Mouse (Mus musculus) stomach, postnatal 0 days (tissue): Measurements from ENCODE around the gene Naip5. TPM values are rescaled to one million over a fixed set of nuclear protein-coding genes. Genes with fewer than 3 reads are reported as not detected.
A peak's percentile ranks its signal among the peaks of the same experiment; 100 is the strongest.
"Not testable (repeated sequence)": the region's sequence is repeated elsewhere in the genome, so short reads cannot be mapped to it uniquely, and the experiment has no call there.

Experiments
- ATAC-seq: fragments of 200-750 bp; cut with Nextera tagmentation; 2 replicates; pipeline ENCODE4 v1.8.0; 2017; ENCODE audit not compliant: low FRiP score, low TSS enrichment
- DNase-seq: peaks from one replicate; pipeline ENCODE4 v3.0.0-alpha.2; 2016; ENCODE audit warnings: low spot score
- H3K27ac ChIP-seq: fragments of 300-500 bp; sonication (generic); replicated peaks from 2 replicates; pipeline ENCODE4 v1.5.1; 2014; ENCODE audit warnings: mild to moderate bottlenecking, control low read depth
- H3K27me3 ChIP-seq: fragments of 300-500 bp; sonication (generic); 2 replicates; pipeline ENCODE4 v1.6.1; 2014; ENCODE audit warnings: low read length; ENCODE audit not compliant: control insufficient read depth, insufficient read depth
- H3K36me3 ChIP-seq: fragments of 300-500 bp; sonication (generic); 2 replicates; pipeline ENCODE4 v1.6.1; 2014; ENCODE audit warnings: low read length, mixed read lengths; ENCODE audit not compliant: control insufficient read depth, insufficient read depth
- H3K4me1 ChIP-seq: fragments of 300-500 bp; sonication (generic); replicated peaks from 2 replicates; pipeline ENCODE4 v1.6.1; 2014; ENCODE audit warnings: antibody characterized with exemption; ENCODE audit not compliant: control insufficient read depth, insufficient read depth
- H3K4me2 ChIP-seq: fragments of 300-500 bp; sonication (generic); replicated peaks from 2 replicates; pipeline ENCODE4 v1.6.1; 2014; ENCODE audit warnings: low read depth, mild to moderate bottlenecking, control low read depth, moderate library complexity
- H3K4me3 ChIP-seq: fragments of 300-500 bp; sonication (generic); 2 replicates; pipeline ENCODE4 v1.5.1; 2014; ENCODE audit warnings: low read depth, low read length, control low read depth
- H3K9ac ChIP-seq: fragments of 300-500 bp; sonication (generic); 2 replicates; pipeline ENCODE4 v1.6.1; 2014; ENCODE audit warnings: mild to moderate bottlenecking, low read length, control low read depth, mixed read lengths
- H3K9me3 ChIP-seq: fragments of 300-500 bp; sonication (generic); 2 replicates; pipeline ENCODE4 v1.6.1; 2016; ENCODE audit warnings: low read length; ENCODE audit not compliant: control insufficient read depth
- CTCF ChIP-seq: IDR thresholded peaks from 2 replicates; pipeline ENCODE4 v1.5.1; 2016; ENCODE audit warnings: antibody characterized with exemption, low read depth, mild to moderate bottlenecking, moderate library complexity
- EP300 ChIP-seq: optimal IDR thresholded peaks from 2 replicates; pipeline ENCODE3; 2016; ENCODE audit warnings: antibody characterized with exemption
- WGBS: fragments of 180-500 bp; shearing (Covaris S2); extraction: QIAGEN DNeasy Blood & Tissue Kit; methylation state at CpG from one replicate; pipeline ENCODE4 v1.1.7; 2014; 5-methylcytosine and 5-hydroxymethylcytosine counted together
- polyA plus RNA-seq: library from polyadenylated mRNA; unstranded; fragments of >200 nt; fragmentation: Nextera tagmentation; extraction: Ambion mirVana; gene quantifications from 2 replicates; pipeline ENCODE4 v1.2.1, GENCODE M21; 2015

Naip5 gene
- polyA plus RNA-seq, 1 experiment from 2014 or later: 0.50 TPM

- peak; percentile 78; the same call in 1 of the 2 replicates for ATAC-seq
- H3K4me1 ChIP-seq, H3K9me3 ChIP-seq, H3K4me3 ChIP-seq, H3K36me3 ChIP-seq, DNase-seq, H3K27ac ChIP-seq, H3K4me2 ChIP-seq, H3K27me3 ChIP-seq, H3K9ac ChIP-seq: not testable (repeated sequence)
- 0 out of 2 replicates have a peak, but pooled peaks have one; percentile 6 for TF ChIP-seq CTCF
- 71% methylated on average over 5 of the region's 5 CpGs for whole genome bisulfite sequencing
Measured at GRCm38 (mm10) chr13:100246896-100247519, 885 bp upstream of the Naip5 start.

- Histone ChIP-seq H3K9ac (no peak overlapping the region), H3K4me2 (no peak overlapping the region), H3K4me3 (no peak overlapping the region), H3K36me3 (no peaks in the 10 kb centered on the region), H3K4me1 (no peaks in the 10 kb centered on the region), H3K27me3 (no peaks in the 10 kb centered on the region), H3K27ac (no peak overlapping the region), H3K9me3 (no peaks in the 10 kb centered on the region)
- no peak for TF ChIP-seq EP300
- TF ChIP-seq CTCF: no peak
- no peak for ATAC-seq
- no peak for DNase-seq
Measured at GRCm38 (mm10) chr13:100243702-100244101, 2.4 kb downstream of the Naip5 start.

- ATAC-seq, H3K4me2 ChIP-seq, H3K27ac ChIP-seq, H3K36me3 ChIP-seq, H3K9ac ChIP-seq, H3K27me3 ChIP-seq, H3K4me3 ChIP-seq, H3K4me1 ChIP-seq, DNase-seq, H3K9me3 ChIP-seq: not testable (repeated sequence)
- 67% methylated on average over 1 of the region's 1 CpGs for WGBS
Measured at GRCm38 (mm10) chr13:100213683-100214082, 32.4 kb downstream of the Naip5 start.

- Histone ChIP-seq H3K27ac (no peak overlapping the region), H3K36me3 (no peaks in the 10 kb centered on the region), H3K27me3 (no peaks in the 10 kb centered on the region), H3K4me2 (no peak overlapping the region), H3K4me1 (no peaks in the 10 kb centered on the region), H3K9me3 (no peaks in the 10 kb centered on the region), H3K9ac (no peak overlapping the region), H3K4me3 (no peak overlapping the region)
- DNase-seq (peak; percentile 65), ATAC-seq (peak; percentile 40; the same call in 1 of the 2 replicates)
- 21% methylated on average over 8 of the region's 8 CpGs for WGBS
- TF ChIP-seq EP300 (no peak), CTCF (no peak)
Measured at GRCm38 (mm10) chr13:100210540-100210939, 35.6 kb downstream of the Naip5 start.

- TF ChIP-seq EP300 (no peak), CTCF (no peak)
- 86% methylated on average over 1 of the region's 1 CpGs for WGBS
Measured at GRCm38 (mm10) chr13:100203319-100203718, 42.8 kb downstream of the Naip5 start.

GRCm38 (mm10) chr13:100201659-100202333 lies 44.3 kb downstream of the Naip5 start, which contains the start of gene Naip2:
Gene Naip2 (minus strand): TSS chr13:100202092.
- peak; percentile 96 for ATAC-seq

More at GRCm38 (mm10) chr13:100203319-100203718, 42.8 kb downstream of the Naip5 start:
- no peaks in the 10 kb centered on the region for H3K9me3 ChIP-seq
- no peak overlapping the region for H3K4me2 ChIP-seq
- no peak overlapping the region for H3K4me3 ChIP-seq
- no peak overlapping the region for H3K27ac ChIP-seq
- DNase-seq: no peak
- 0 out of 2 replicates have a peak, but pooled peaks have one; percentile 26 for ATAC-seq
- no peaks in the 10 kb centered on the region for H3K4me1 ChIP-seq
- H3K9ac ChIP-seq: no peak overlapping the region
- no peaks in the 10 kb centered on the region for H3K36me3 ChIP-seq
- no peaks in the 10 kb centered on the region for H3K27me3 ChIP-seq

More at GRCm38 (mm10) chr13:100201659-100202333, 44.3 kb downstream of the Naip5 start, which contains the start of gene Naip2:
- H3K36me3 ChIP-seq, H3K27ac ChIP-seq, H3K9me3 ChIP-seq, H3K4me2 ChIP-seq, H3K4me1 ChIP-seq, H3K9ac ChIP-seq, H3K27me3 ChIP-seq, H3K4me3 ChIP-seq: not testable (repeated sequence)
- 45% methylated on average over 3 of the region's 3 CpGs for WGBS
- peak; percentile 22 for DNase-seq
